Mouse (Mus musculus): Measurements from ENCODE around the gene Nt5dc3.

- TF ChIP-seq CTCF (IDR thresholded peaks at IDR 0.05; ENCODE audit: control insufficient read depth, insufficient read depth, low read length) (no peak), POLR2A (IDR thresholded peaks at IDR 0.05; ENCODE audit: borderline replicate concordance, control insufficient read depth, low read depth, low read length) (no peak)
Measured at GRCm38 (mm10) chr10:86744306-86744705, 34.5 kb upstream of the Nt5dc3 start.
